8 mouse cellular contexts compared by ENCODE assay signal in the genomic region with DNA sequence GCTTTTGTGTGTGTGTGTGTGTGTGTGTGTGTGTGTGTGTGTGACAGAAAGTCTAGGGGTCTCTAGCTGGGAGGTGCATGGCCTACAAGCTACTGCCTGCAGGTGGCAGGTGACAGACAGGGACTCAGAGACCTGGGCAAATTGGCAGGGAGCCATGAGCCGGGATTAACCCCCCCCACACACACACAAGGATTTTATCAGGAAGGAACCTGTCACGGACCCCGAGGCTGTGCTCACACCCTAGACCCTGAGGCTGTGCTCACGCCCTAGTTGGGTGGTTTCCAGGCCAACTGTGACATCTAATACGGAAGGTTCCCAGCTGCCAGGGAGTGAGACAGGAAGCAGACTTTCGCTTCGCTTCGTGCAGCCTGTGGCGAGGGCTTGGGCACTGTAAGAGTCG. TPM values are rescaled to one million over a fixed set of nuclear protein-coding genes. Genes with fewer than 3 reads are reported as not detected.
DNase-seq lines count a peak whose midpoint lies in the region; ATAC-seq lines count a peak whose summit lies in the region.

No protein-coding gene starts in this region.

- no peaks in the 10 kb centered on the region for H3K36me3 ChIP-seq in heart, embryonic 11.5 days (ENCODE audit: control insufficient read depth, insufficient read depth, low read length)
- H3K36me3 ChIP-seq in lung, embryonic 16.5 days (ENCODE audit: control insufficient read depth, insufficient read depth, low read length): no peaks in the 10 kb centered on the region

- H3K27ac ChIP-seq in heart, embryonic 11.5 days (ENCODE audit: low read depth, low read length): no peak overlapping the region
- H3K27ac ChIP-seq in lung, embryonic 16.5 days (ENCODE audit: low read length): no peak overlapping the region

- H3K9ac ChIP-seq in heart, embryonic 11.5 days (ENCODE audit: low read depth, low read length): no peak overlapping the region
- H3K9ac ChIP-seq in lung, embryonic 16.5 days (ENCODE audit: low read length): no peak overlapping the region

- H3K4me3 ChIP-seq in heart, embryonic 11.5 days (ENCODE audit: low read depth, low read length): no peak overlapping the region
- no peak overlapping the region for H3K4me3 ChIP-seq in lung, embryonic 16.5 days (ENCODE audit: low read length)

- H3K9me3 ChIP-seq in heart, embryonic 11.5 days (replicated peaks; ENCODE audit: control insufficient read depth, low read length): no peaks in the 10 kb centered on the region
- H3K9me3 ChIP-seq in lung, embryonic 16.5 days (ENCODE audit: control insufficient read depth, low read length): no peaks in the 10 kb centered on the region

- peaks cover 7% of the 10 kb centered on the region for H3K27me3 ChIP-seq in heart, embryonic 11.5 days (ENCODE audit: control insufficient read depth, insufficient read depth, low read length)
- no peaks in the 10 kb centered on the region; the same call in 1 of the 2 replicates for H3K27me3 ChIP-seq in lung, embryonic 16.5 days (ENCODE audit: control insufficient read depth, insufficient read depth, low read depth, low read length)

- no peak for DNase-seq in heart, adult 11 months
- peak; percentile 74 for DNase-seq in ZHBTc4 (ENCODE audit: low read depth, low spot score)
- peak; percentile 65 for DNase-seq in heart, postnatal 4 days
- DNase-seq in thymus, postnatal 36 days: peak; percentile 23 to 26
- DNase-seq in layer of hippocampus, postnatal 25 days (ENCODE audit: extremely low spot score in 1 of 2, low spot score in 1 of 2): no peak
- DNase-seq in ovary, postnatal 10 days (ENCODE audit: low spot score): no peak

- no peak for ATAC-seq in heart, embryonic 11.5 days (replicated peaks; ENCODE audit: insufficient number of reproducible peaks, low FRiP score, low TSS enrichment)
- peak; percentile 93 for ATAC-seq in lung, embryonic 16.5 days (ENCODE audit: low read depth)

- no peaks in the 10 kb centered on the region for H3K4me1 ChIP-seq in heart, embryonic 11.5 days (ENCODE audit: control insufficient read depth, insufficient read depth, low read length)
- peaks cover 11% of the 10 kb centered on the region for H3K4me1 ChIP-seq in lung, embryonic 16.5 days (replicated peaks; ENCODE audit: control insufficient read depth, insufficient read depth, low read length)

- H3K4me2 ChIP-seq in heart, embryonic 11.5 days: peak overlapping the region; percentile 20
- H3K4me2 ChIP-seq in lung, embryonic 16.5 days (ENCODE audit: low read depth, low read length): peak overlapping the region; percentile 15

- 31% methylated on average over 10 of the region's 10 CpGs for WGBS in heart, embryonic 11.5 days (ENCODE audit: insufficient replicate concordance)
- 10% methylated on average over 10 of the region's 10 CpGs for WGBS in lung, embryonic 16.5 days

RNA-seq across cellular contexts. Expression of a gene that starts 49.1 kb away (rescaled TPM):
- polyA plus RNA-seq in heart, embryonic 11.5 days (2014; fragmentation: Nextera tagmentation; extraction: Ambion mirVana): 0.13 TPM in 1 of 2 replicates, not detected in the other
- total RNA-seq in heart, postnatal 4 days (2021): under 1 TPM; 0.65 to 0.81 TPM
- polyA plus RNA-seq in lung, embryonic 16.5 days (2015; fragmentation: Nextera tagmentation; extraction: Ambion mirVana): 0.39 and 0.80 TPM in 2 replicates
- 10 to 100 TPM; 27.4 to 29.4 TPM for total RNA-seq in layer of hippocampus, postnatal 25 days (2021)

Comparison
In these comparisons a context has a peak if more than half of its experiments do, and no peak if none do; other contexts are left out.
1. DNase-seq: peak in ZHBTc4 (single experiment), heart, postnatal 4 days (single experiment) and thymus, postnatal 36 days (2 of 2); none in heart, adult 11 months (single experiment), layer of hippocampus, postnatal 25 days (0 of 2) and ovary, postnatal 10 days (single experiment).
2. RNA of a gene that starts 49.1 kb away (total RNA-seq): 27.4 to 29.4 TPM in layer of hippocampus, postnatal 25 days; 0.65 to 0.81 TPM in heart, postnatal 4 days; every median in the first group is over 10 times any median in the second.